Mouse (Mus musculus) neural tube, embryonic 10.5 days (tissue): ENCODE measurements around the gene Ppp4c.

Source experiments
- DNase-seq: peaks from one replicate; pipeline ENCODE4 v3.0.0-alpha.2; 2017; ENCODE audit warnings: low spot score; ENCODE audit errors: extremely low spot score

Ppp4c gene

GRCm38 (mm10) chr7:126802134-126802889, 10.0 kb upstream of the Ppp4c start:
- DNase-seq: no peak

GRCm38 (mm10) chr7:126801057-126801422, 8.7 kb upstream of the Ppp4c start:
- DNase-seq: no peak

GRCm38 (mm10) chr7:126800269-126801056, 8.2 kb upstream of the Ppp4c start:
- DNase-seq: no peak

GRCm38 (mm10) chr7:126799468-126800268, 7.4 kb upstream of the Ppp4c start:
- DNase-seq: no peak

- DNase-seq: peak; percentile 95
Observed at GRCm38 (mm10) chr7:126799050-126799467, 6.8 kb upstream of the Ppp4c start.

GRCm38 (mm10) chr7:126798127-126799049, 6.1 kb upstream of the Ppp4c start:
- no peak for DNase-seq

GRCm38 (mm10) chr7:126797411-126798126, 5.3 kb upstream of the Ppp4c start, which contains the start of gene Fam57b:
TSS of gene Fam57b (plus strand) at chr7:126797668.
- no peak for DNase-seq

GRCm38 (mm10) chr7:126796350-126796932, 4.1 kb upstream of the Ppp4c start:
- no peak for DNase-seq

GRCm38 (mm10) chr7:126795387-126796317, 3.4 kb upstream of the Ppp4c start:
- DNase-seq: no peak

- DNase-seq: no peak
Observed at GRCm38 (mm10) chr7:126794271-126794605, 1.9 kb upstream of the Ppp4c start.

GRCm38 (mm10) chr7:126793456-126794270, 1.4 kb upstream of the Ppp4c start:
- no peak for DNase-seq

GRCm38 (mm10) chr7:126792721-126793443, 586 bp upstream of the Ppp4c start:
- DNase-seq: no peak

GRCm38 (mm10) chr7:126789141-126789540, 3.2 kb downstream of the Ppp4c start:
- no peak for DNase-seq

- no peak for DNase-seq
Observed at GRCm38 (mm10) chr7:126786142-126786541, 6.2 kb downstream of the Ppp4c start.

GRCm38 (mm10) chr7:126785056-126785455, 7.2 kb downstream of the Ppp4c start:
- no peak for DNase-seq

- no peak for DNase-seq
Observed at GRCm38 (mm10) chr7:126784469-126784868, 7.8 kb downstream of the Ppp4c start.

- no peak for DNase-seq
Observed at GRCm38 (mm10) chr7:126782693-126783092, 9.6 kb downstream of the Ppp4c start.
